Mouse (Mus musculus): ENCODE measurements around the gene Havcr2.

Gene Havcr2

GRCm38 (mm10) chr11:46461362-46461761 lies 6.6 kb downstream of the Havcr2 start:
- no peak for DNase-seq (ENCODE audit: low read depth, low spot score)

- no peak for DNase-seq (ENCODE audit: low read depth, low spot score)
These were observed 7.2 kb downstream of the Havcr2 start for GRCm38 (mm10) chr11:46461931-46462330.

- DNase-seq (ENCODE audit: low read depth, low spot score), result no peak
These were observed 12.1 kb downstream of the Havcr2 start for GRCm38 (mm10) chr11:46466878-46467277.

GRCm38 (mm10) chr11:46474220-46474619 lies 19.5 kb downstream of the Havcr2 start:
- DNase-seq (ENCODE audit: low read depth, low spot score), result no peak

- DNase-seq (ENCODE audit: low read depth, low spot score), result no peak
These were observed 24.6 kb downstream of the Havcr2 start for GRCm38 (mm10) chr11:46479311-46479710.

- no peak for DNase-seq (ENCODE audit: low read depth, low spot score)
These were observed 25.8 kb downstream of the Havcr2 start for GRCm38 (mm10) chr11:46480517-46480916.

- DNase-seq (ENCODE audit: low read depth, low spot score), result peak; percentile 2
These were observed 33.5 kb downstream of the Havcr2 start for GRCm38 (mm10) chr11:46488231-46488630.

GRCm38 (mm10) chr11:46488650-46489049 lies 33.9 kb downstream of the Havcr2 start:
- no peak for DNase-seq (ENCODE audit: low read depth, low spot score)

- no peak for DNase-seq (ENCODE audit: low read depth, low spot score)
These were observed 52.4 kb downstream of the Havcr2 start for GRCm38 (mm10) chr11:46507146-46507545.

- DNase-seq (ENCODE audit: low read depth, low spot score), result no peak
These were observed 55.2 kb downstream of the Havcr2 start for GRCm38 (mm10) chr11:46509900-46510299.

GRCm38 (mm10) chr11:46521341-46521740 lies 66.6 kb downstream of the Havcr2 start:
- peak; percentile 62 for DNase-seq (ENCODE audit: low read depth, low spot score)

GRCm38 (mm10) chr11:46522719-46523118 lies 68.0 kb downstream of the Havcr2 start:
- DNase-seq (ENCODE audit: low read depth, low spot score), result peak; percentile 66

- DNase-seq (ENCODE audit: low read depth, low spot score), result no peak
These were observed 69.2 kb downstream of the Havcr2 start, which contains the start of gene Gm12169 for GRCm38 (mm10) chr11:46523912-46524311. Gm12169 (plus strand) TSS chr11:46524212.

- peak; percentile 26 for DNase-seq (ENCODE audit: low read depth, low spot score)
These were observed 75.4 kb downstream of the Havcr2 start for GRCm38 (mm10) chr11:46530149-46530548.

Measured in ZHBTc4 (cell line).